Mouse (Mus musculus): ENCODE results near the gene Spg20.

DNA sequence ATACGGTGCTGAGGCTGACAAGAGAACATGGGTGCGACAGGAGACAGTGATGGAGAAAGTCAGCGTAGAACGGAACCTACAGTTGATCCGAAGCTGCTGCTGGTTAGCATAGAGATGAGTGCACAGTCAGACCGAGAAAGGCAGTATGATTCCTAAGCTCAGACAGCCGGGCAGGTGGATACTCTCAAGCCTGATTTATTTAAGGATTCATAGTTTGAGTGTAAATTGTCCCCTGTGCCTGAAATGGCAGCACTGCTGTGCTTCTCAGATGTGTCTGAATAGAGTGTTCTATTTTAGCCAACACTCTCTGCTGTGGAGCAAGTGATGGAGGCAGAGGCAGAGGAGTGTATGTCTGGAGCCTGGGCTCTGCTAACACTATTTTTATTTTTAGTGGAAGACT is 42.3 kb downstream of the Spg20 start:
- TF ChIP-seq CTCF (conservative IDR thresholded peaks at IDR 0.05; ENCODE audit: low read length), result no peak
- no peak for TF ChIP-seq NANOG (IDR thresholded peaks at IDR 0.05; ENCODE audit: borderline replicate concordance, low read length)
- no peak for TF ChIP-seq POU5F1 (IDR thresholded peaks at IDR 0.05; ENCODE audit: borderline replicate concordance, low read length)

Measured in E14TG2a.4 (cell line).